Mouse (Mus musculus) G1E (cell line): ENCODE data around the gene Lrtm2.

ENCODE experiments used
- CTCF ChIP-seq: IDR thresholded peaks from 2 replicates; pipeline ENCODE4 v1.5.1; 2012; ENCODE audit warnings: low read depth, low read length, inconsistent platforms, mixed read lengths
- GATA1 ChIP-seq: IDR thresholded peaks from 2 replicates; pipeline ENCODE4 v1.6.1; 2012; ENCODE audit warnings: borderline replicate concordance, low read length, inconsistent platforms, mixed read lengths
- GATA2 ChIP-seq: IDR thresholded peaks from 2 replicates; pipeline ENCODE4 v1.6.1; 2012; ENCODE audit warnings: low read depth, low read length, inconsistent platforms, borderline replicate concordance
- POLR2AphosphoS5 ChIP-seq: IDR thresholded peaks from 2 replicates; pipeline ENCODE4 v1.6.1; 2012; ENCODE audit warnings: low read depth, low read length, inconsistent platforms; ENCODE audit not compliant: insufficient replicate concordance
- TAL1 ChIP-seq: conservative IDR thresholded peaks from 2 replicates; pipeline ENCODE4 v1.6.1; 2012; ENCODE audit warnings: low read depth, low read length, inconsistent platforms, mixed read lengths

DNA sequence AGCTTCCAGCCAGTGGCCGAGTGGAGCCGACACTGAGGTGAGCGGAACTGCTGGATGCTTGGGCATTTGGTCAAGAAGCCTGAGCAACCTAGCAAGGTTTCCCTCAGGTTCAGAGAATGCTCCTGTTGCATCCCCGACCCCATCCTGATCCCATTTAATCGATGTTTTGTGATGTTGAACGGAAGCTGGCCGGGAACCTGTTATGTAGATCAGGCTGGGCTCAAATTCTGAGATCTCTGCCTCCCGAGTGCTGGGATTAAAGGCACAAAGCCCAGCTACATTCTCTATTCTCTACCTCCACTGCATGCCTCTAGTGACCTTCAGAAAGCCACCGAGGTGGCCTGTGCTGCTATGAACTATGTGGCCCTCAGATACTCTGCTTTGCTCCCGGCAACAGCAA lies 5.8 kb downstream of the Lrtm2 start:
- TF ChIP-seq CTCF: no peak
- TF ChIP-seq GATA1: no peak
- no peak for TF ChIP-seq TAL1
- TF ChIP-seq GATA2: no peak
- no peak for TF ChIP-seq POLR2AphosphoS5
